Mouse (Mus musculus): ENCODE results near the gene Vkorc1. TPM values are rescaled to one million over a fixed set of nuclear protein-coding genes. Genes with fewer than 3 reads are reported as not detected.
A peak's percentile ranks its signal among the peaks of the same experiment; 100 is the strongest.
"Not testable (repeated sequence)": the region's sequence is repeated elsewhere in the genome, so short reads cannot be mapped to it uniquely, and the experiment has no call there.

Vkorc1 gene
- polyA plus RNA-seq, 1 experiment from 2014 or later, result 134 TPM

DNA sequence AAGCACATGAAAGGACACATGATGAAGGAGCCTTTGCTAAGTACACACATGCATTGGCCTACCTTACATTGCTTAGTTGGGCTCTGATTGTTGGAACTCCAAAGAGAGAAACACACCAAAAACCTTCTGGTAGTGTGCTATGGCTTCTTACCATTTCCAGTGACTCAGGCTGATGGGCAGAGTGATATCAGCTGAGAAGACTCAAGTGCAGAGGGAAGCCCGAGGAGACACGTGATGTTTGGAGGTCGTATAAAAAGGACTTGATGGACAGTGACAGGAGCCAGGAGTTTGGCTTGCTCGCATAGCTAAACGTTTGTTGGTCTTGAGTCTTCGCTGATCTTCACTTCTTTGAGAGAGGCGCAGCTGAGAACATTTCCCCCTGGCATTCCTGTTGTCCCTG lies 2.1 kb upstream of the Vkorc1 start:
- H3K27me3 ChIP-seq (replicated peaks; ENCODE audit: insufficient read depth, low read length), result no peaks in the 10 kb centered on the region
- no peak overlapping the region for H3K4me2 ChIP-seq (replicated peaks; ENCODE audit: low read depth, low read length)
- H3K36me3 ChIP-seq (ENCODE audit: insufficient read depth, low read length), result no peaks in the 10 kb centered on the region
- DNase-seq (ENCODE audit: low spot score) (no peak), ATAC-seq (no peak)
- H3K27ac ChIP-seq (ENCODE audit: low read length), result no peak overlapping the region
- 90% methylated on average over 7 of the region's 7 CpGs for WGBS
- no peak overlapping the region for H3K4me3 ChIP-seq (ENCODE audit: low read depth, low read length)
- H3K9ac ChIP-seq (replicated peaks; ENCODE audit: low read depth), result no peak overlapping the region
- peaks cover 6% of the 10 kb centered on the region; the same call in 1 of the 2 replicates for H3K4me1 ChIP-seq (ENCODE audit: insufficient read depth, low read depth, low read length)
- TF ChIP-seq EP300 (IDR thresholded peaks at IDR 0.05) (no peak), CTCF (IDR thresholded peaks at IDR 0.05) (no peak)
- no peaks in the 10 kb centered on the region for H3K9me3 ChIP-seq (ENCODE audit: low read length)

GRCm38 (mm10) chr7:127896384-127896783 lies 967 bp upstream of the Vkorc1 start:
- Histone ChIP-seq H3K4me3 (ENCODE audit: low read depth, low read length) (no peak overlapping the region), H3K9ac (replicated peaks; ENCODE audit: low read depth) (no peak overlapping the region), H3K4me1 (ENCODE audit: insufficient read depth, low read depth, low read length) (peaks cover 6% of the 10 kb centered on the region; the same call in 1 of the 2 replicates), H3K27me3 (replicated peaks; ENCODE audit: insufficient read depth, low read length) (no peaks in the 10 kb centered on the region), H3K27ac (ENCODE audit: low read length) (no peak overlapping the region), H3K9me3 (ENCODE audit: low read length) (no peaks in the 10 kb centered on the region), H3K36me3 (ENCODE audit: insufficient read depth, low read length) (no peaks in the 10 kb centered on the region), H3K4me2 (replicated peaks; ENCODE audit: low read depth, low read length) (no peak overlapping the region)
- TF ChIP-seq EP300 (IDR thresholded peaks at IDR 0.05) (no peak), CTCF (IDR thresholded peaks at IDR 0.05) (peak; percentile 75)
- peak; percentile 61 for DNase-seq (ENCODE audit: low spot score)
- ATAC-seq, result no peak
- WGBS, result 62% methylated on average over 13 of the region's 13 CpGs

DNA sequence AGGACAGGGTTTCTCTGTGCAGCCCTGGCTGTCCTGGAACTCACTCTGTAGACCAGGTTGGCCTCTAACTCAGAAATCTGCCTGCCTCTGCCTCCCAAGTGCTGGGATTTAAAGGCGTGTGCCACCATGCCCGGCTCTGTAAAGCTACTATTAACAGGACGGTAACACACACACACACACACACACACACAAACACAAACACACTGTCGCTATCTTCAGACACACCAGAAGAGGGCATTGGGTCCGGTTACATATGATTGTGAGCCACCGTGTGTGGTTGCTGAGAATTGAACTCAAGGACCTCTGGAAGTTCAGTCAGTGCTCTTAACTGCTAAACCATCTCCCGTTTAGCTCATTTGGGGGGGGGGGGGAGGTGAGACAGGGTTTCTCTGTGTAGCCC lies 474 bp upstream of the Vkorc1 start:
- not testable (repeated sequence) for H3K9me3 ChIP-seq (ENCODE audit: low read length); ATAC-seq; DNase-seq (ENCODE audit: low spot score); H3K9ac ChIP-seq (replicated peaks; ENCODE audit: low read depth); H3K4me1 ChIP-seq (ENCODE audit: insufficient read depth, low read depth, low read length); H3K27ac ChIP-seq (ENCODE audit: low read length); H3K27me3 ChIP-seq (replicated peaks; ENCODE audit: insufficient read depth, low read length); H3K4me3 ChIP-seq (ENCODE audit: low read depth, low read length); H3K36me3 ChIP-seq (ENCODE audit: insufficient read depth, low read length)
- WGBS, result 65% methylated on average over 7 of the region's 7 CpGs
- peak overlapping the region; percentile 76; the same call in 1 of the 2 replicates for H3K4me2 ChIP-seq (replicated peaks; ENCODE audit: low read depth, low read length)

- Histone ChIP-seq H3K9ac (replicated peaks; ENCODE audit: low read depth) (0 out of 2 replicates have a peak overlapping the region, but pooled peaks have one; percentile 48), H3K27me3 (replicated peaks; ENCODE audit: insufficient read depth, low read length) (no peaks in the 10 kb centered on the region), H3K36me3 (ENCODE audit: insufficient read depth, low read length) (no peaks in the 10 kb centered on the region), H3K4me3 (ENCODE audit: low read depth, low read length) (no peak overlapping the region), H3K27ac (ENCODE audit: low read length) (no peak overlapping the region), H3K9me3 (ENCODE audit: low read length) (no peaks in the 10 kb centered on the region), H3K4me1 (ENCODE audit: insufficient read depth, low read depth, low read length) (peaks cover 6% of the 10 kb centered on the region; the same call in 1 of the 2 replicates), H3K4me2 (replicated peaks; ENCODE audit: low read depth, low read length) (peak overlapping the region; percentile 76)
- TF ChIP-seq CTCF (IDR thresholded peaks at IDR 0.05), result peak; percentile 12; the same call in 1 of the 2 replicates
- TF ChIP-seq EP300 (IDR thresholded peaks at IDR 0.05), result no peak
- DNase-seq (ENCODE audit: low spot score) (peak; percentile 46), ATAC-seq (no peak)
- WGBS, result 50% methylated on average over 5 of the region's 5 CpGs
Measured at GRCm38 (mm10) chr7:127894480-127894879, 937 bp downstream of the Vkorc1 start.

- Histone ChIP-seq H3K4me3 (ENCODE audit: low read depth, low read length) (no peak within 1 kb of the TSS), H3K9me3 (ENCODE audit: low read length) (no peaks in the 10 kb centered on the region), H3K9ac (replicated peaks; ENCODE audit: low read depth) (no peak within 1 kb of the TSS), H3K27me3 (replicated peaks; ENCODE audit: insufficient read depth, low read length) (no peaks in the 10 kb centered on the region), H3K4me1 (ENCODE audit: insufficient read depth, low read depth, low read length) (peaks cover 6% of the 10 kb centered on the region; the same call in 1 of the 2 replicates), H3K4me2 (replicated peaks; ENCODE audit: low read depth, low read length) (no peak within 1 kb of the TSS), H3K27ac (ENCODE audit: low read length) (no peak within 1 kb of the TSS), H3K36me3 (ENCODE audit: insufficient read depth, low read length) (peaks cover 10% of the 10 kb centered on the region; the same call in 1 of the 2 replicates)
- WGBS, result 27% methylated on average over 4 of the region's 4 CpGs
- peak; percentile 58 for DNase-seq (ENCODE audit: low spot score)
- no peak for TF ChIP-seq CTCF (IDR thresholded peaks at IDR 0.05)
- ATAC-seq, result no peak
Measured at GRCm38 (mm10) chr7:127890798-127891197, 4.6 kb downstream of the Vkorc1 start, which contains the start of gene Prss53. Gene Prss53, minus strand, starts transcription at chr7:127890970.

- H3K4me1 ChIP-seq (ENCODE audit: insufficient read depth, low read depth, low read length), result no peaks in the 10 kb centered on the region
- H3K27me3 ChIP-seq (replicated peaks; ENCODE audit: insufficient read depth, low read length), result no peaks in the 10 kb centered on the region
- ATAC-seq, result no peak
- H3K4me3 ChIP-seq (ENCODE audit: low read depth, low read length), result no peak overlapping the region
- WGBS, result 69% methylated on average over 3 of the region's 3 CpGs
- H3K4me2 ChIP-seq (replicated peaks; ENCODE audit: low read depth, low read length), result no peak overlapping the region
- no peak overlapping the region for H3K9ac ChIP-seq (replicated peaks; ENCODE audit: low read depth)
- TF ChIP-seq CTCF (IDR thresholded peaks at IDR 0.05), result no peak
- no peak for TF ChIP-seq EP300 (IDR thresholded peaks at IDR 0.05)
- H3K27ac ChIP-seq (ENCODE audit: low read length), result no peak overlapping the region
- peaks cover 17% of the 10 kb centered on the region; the same call in 1 of the 2 replicates for H3K36me3 ChIP-seq (ENCODE audit: insufficient read depth, low read length)
- no peak for DNase-seq (ENCODE audit: low spot score)
- H3K9me3 ChIP-seq (ENCODE audit: low read length), result no peaks in the 10 kb centered on the region
Measured at GRCm38 (mm10) chr7:127888821-127889220, 6.6 kb downstream of the Vkorc1 start.

- ATAC-seq (no peak), DNase-seq (ENCODE audit: low spot score) (no peak)
- Histone ChIP-seq H3K27me3 (replicated peaks; ENCODE audit: insufficient read depth, low read length) (no peaks in the 10 kb centered on the region), H3K36me3 (ENCODE audit: insufficient read depth, low read length) (peaks cover 23% of the 10 kb centered on the region; the same call in 1 of the 2 replicates), H3K9me3 (ENCODE audit: low read length) (no peaks in the 10 kb centered on the region), H3K4me1 (ENCODE audit: insufficient read depth, low read depth, low read length) (no peaks in the 10 kb centered on the region), H3K4me2 (replicated peaks; ENCODE audit: low read depth, low read length) (no peak overlapping the region), H3K9ac (replicated peaks; ENCODE audit: low read depth) (no peak overlapping the region), H3K4me3 (ENCODE audit: low read depth, low read length) (no peak overlapping the region), H3K27ac (ENCODE audit: low read length) (no peak overlapping the region)
- WGBS, result 74% methylated on average over 3 of the region's 3 CpGs
- TF ChIP-seq EP300 (IDR thresholded peaks at IDR 0.05) (no peak), CTCF (IDR thresholded peaks at IDR 0.05) (no peak)
Measured at GRCm38 (mm10) chr7:127887781-127888180, 7.6 kb downstream of the Vkorc1 start.

All from lung, postnatal 0 days (tissue).